Mouse (Mus musculus) adrenal gland, adult 2 months (tissue): ENCODE data around the gene Ugt1a9. TPM values are rescaled to one million over a fixed set of nuclear protein-coding genes. Genes with fewer than 3 reads are reported as not detected.
"Not testable (repeated sequence)": the region's sequence is repeated elsewhere in the genome, so short reads cannot be mapped to it uniquely, and the experiment has no call there.

Experiments
- DNase-seq: peaks from one replicate; pipeline ENCODE4 v3.0.0; 2021
- polyA plus RNA-seq: library from polyadenylated mRNA; depleted of rRNA; stranded (reverse); fragments of >200 nt; gene quantifications from 2 replicates; pipeline ENCODE4 v1.2.3, GENCODE M21; 2012
- total RNA-seq, 2 experiments: library from RNA; stranded (reverse); gene quantifications; 2 replicates each; pipeline ENCODE4 v1.2.3; 2021

Gene Ugt1a9
- total and polyA plus RNA-seq, 3 experiments, result 0.14 to 0.61 TPM; not detected in 1

- not testable (repeated sequence) for DNase-seq
Observed at GRCm38 (mm10) chr1:88109027-88109557, 38.5 kb downstream of the Ugt1a9 start.

- DNase-seq, result not testable (repeated sequence)
Observed at GRCm38 (mm10) chr1:88109604-88110003, 39.0 kb downstream of the Ugt1a9 start.

GRCm38 (mm10) chr1:88112769-88113168 lies 42.2 kb downstream of the Ugt1a9 start:
- DNase-seq, result not testable (repeated sequence)

GRCm38 (mm10) chr1:88120550-88120949 lies 50.0 kb downstream of the Ugt1a9 start:
- DNase-seq, result not testable (repeated sequence)

GRCm38 (mm10) chr1:88121521-88121920 lies 50.9 kb downstream of the Ugt1a9 start:
- DNase-seq, result not testable (repeated sequence)

- not testable (repeated sequence) for DNase-seq
Observed at GRCm38 (mm10) chr1:88125827-88126360, 55.3 kb downstream of the Ugt1a9 start.

- DNase-seq, result peak; percentile 72
Observed at GRCm38 (mm10) chr1:88129091-88129490, 58.5 kb downstream of the Ugt1a9 start.

GRCm38 (mm10) chr1:88130223-88130622 lies 59.6 kb downstream of the Ugt1a9 start:
- not testable (repeated sequence) for DNase-seq

- no peak for DNase-seq
Observed at GRCm38 (mm10) chr1:88133908-88134456, 63.4 kb downstream of the Ugt1a9 start.

GRCm38 (mm10) chr1:88134457-88135011 lies 63.9 kb downstream of the Ugt1a9 start, which contains the start of gene Ugt1a6a:
TSS of gene Ugt1a6a (plus strand) at chr1:88134809.
- peak; percentile 66 for DNase-seq

GRCm38 (mm10) chr1:88135229-88135904 lies 64.8 kb downstream of the Ugt1a9 start:
- peak; percentile 26 for DNase-seq

- no peak for DNase-seq
Observed at GRCm38 (mm10) chr1:88136646-88137045, 66.0 kb downstream of the Ugt1a9 start.

- no peak for DNase-seq
Observed at GRCm38 (mm10) chr1:88137264-88137663, 66.7 kb downstream of the Ugt1a9 start.

GRCm38 (mm10) chr1:88138145-88138544 lies 67.5 kb downstream of the Ugt1a9 start:
- no peak for DNase-seq

- not testable (repeated sequence) for DNase-seq
Observed at GRCm38 (mm10) chr1:88140492-88140891, 69.9 kb downstream of the Ugt1a9 start.

- DNase-seq, result peak; percentile 29
Observed at GRCm38 (mm10) chr1:88143966-88144675, 73.5 kb downstream of the Ugt1a9 start.

GRCm38 (mm10) chr1:88145278-88145677 lies 74.7 kb downstream of the Ugt1a9 start:
- peak; percentile 28 for DNase-seq

- not testable (repeated sequence) for DNase-seq
Observed at GRCm38 (mm10) chr1:88150133-88150532, 79.5 kb downstream of the Ugt1a9 start.

GRCm38 (mm10) chr1:88158430-88158829 lies 87.8 kb downstream of the Ugt1a9 start:
- DNase-seq, result no peak

GRCm38 (mm10) chr1:88165711-88166110 lies 95.1 kb downstream of the Ugt1a9 start, which contains the start of gene Ugt1a5:
TSS of gene Ugt1a5 (plus strand) at chr1:88166012.
- DNase-seq, result no peak

GRCm38 (mm10) chr1:88172190-88172589 lies 101.6 kb downstream of the Ugt1a9 start:
- DNase-seq, result not testable (repeated sequence)

GRCm38 (mm10) chr1:88179657-88180056 lies 109.1 kb downstream of the Ugt1a9 start:
- no peak for DNase-seq
